Mouse (Mus musculus) kidney, adult 2 months (tissue): Measurements from ENCODE around the gene Cys1. TPM values are rescaled to one million over a fixed set of nuclear protein-coding genes. Genes with fewer than 3 reads are reported as not detected.

Source experiments
- DNase-seq: peaks from one replicate; pipeline ENCODE4 v3.0.0; 2021
- H3K27ac ChIP-seq: fragments of 200-500 bp; 2 replicates; pipeline ENCODE4 v1.5.1; 2012; ENCODE audit warnings: low read depth, low read length, control low read depth, inconsistent platforms; ENCODE audit not compliant: insufficient read depth
- H3K27me3 ChIP-seq: fragments of 200-500 bp; replicated peaks from 2 replicates; pipeline ENCODE4 v1.6.1; 2012; ENCODE audit warnings: mild to moderate bottlenecking, moderate library complexity, low read length, inconsistent platforms; ENCODE audit not compliant: control insufficient read depth, insufficient read depth
- H3K36me3 ChIP-seq: fragments of 200-500 bp; 2 replicates; pipeline ENCODE4 v1.6.1; 2012; ENCODE audit warnings: mild to moderate bottlenecking, moderate library complexity, low read length, inconsistent platforms; ENCODE audit not compliant: control insufficient read depth, insufficient read depth
- H3K4me1 ChIP-seq: fragments of 200-500 bp; 2 replicates; pipeline ENCODE4 v1.6.1; 2011; ENCODE audit warnings: low read length; ENCODE audit not compliant: control insufficient read depth, insufficient read depth
- H3K4me3 ChIP-seq: fragments of 200-500 bp; 2 replicates; pipeline ENCODE4 v1.5.1; 2011; ENCODE audit warnings: mild to moderate bottlenecking, low read depth, low read length, control low read depth; ENCODE audit not compliant: insufficient read depth
- CTCF ChIP-seq: fragments of 200-500 bp; conservative IDR thresholded peaks from 2 replicates; pipeline ENCODE4 v1.5.1; 2011; ENCODE audit warnings: low read depth, mild to moderate bottlenecking, control low read depth, low read length, moderate library complexity, mixed read lengths; ENCODE audit not compliant: insufficient read depth, insufficient read length
- POLR2A ChIP-seq: fragments of 200-500 bp; IDR thresholded peaks from one replicate; pipeline ENCODE4 v1.6.1; 2011; ENCODE audit warnings: low read depth, low read length, control low read depth
- WGBS: fragments of 180-500 bp; shearing (Covaris S2); methylation state at CpG from one replicate; pipeline ENCODE4 v1.1.7; 2018; 5-methylcytosine and 5-hydroxymethylcytosine counted together
- polyA plus RNA-seq: library from polyadenylated mRNA; depleted of rRNA; stranded (reverse); fragments of >200 nt; gene quantifications from 2 replicates; pipeline ENCODE4 v1.2.3, GENCODE M21; 2012

Gene Cys1
- polyA plus RNA-seq, 1 experiment: 93.2 TPM

GRCm38 (mm10) chr12:24714579-24715255 is 33.1 kb upstream of the Cys1 start:
- TF ChIP-seq POLR2A: no peak
- no peak for TF ChIP-seq CTCF
- no peak for DNase-seq
- no peaks in the 10 kb centered on the region for H3K27me3 ChIP-seq
- H3K4me3 ChIP-seq: no peak overlapping the region
- 82% methylated on average over 5 of the region's 5 CpGs for WGBS
- no peaks in the 10 kb centered on the region for H3K36me3 ChIP-seq
- no peaks in the 10 kb centered on the region for H3K4me1 ChIP-seq
- H3K27ac ChIP-seq: no peak overlapping the region

- 0 out of 2 replicates have a peak, but pooled peaks cover 3% of the 10 kb centered on the region for H3K4me1 ChIP-seq
- H3K36me3 ChIP-seq: no peaks in the 10 kb centered on the region
- H3K27ac ChIP-seq: no peak overlapping the region
- TF ChIP-seq POLR2A: no peak
- no peak for TF ChIP-seq CTCF
- H3K4me3 ChIP-seq: no peak overlapping the region
- WGBS: 83% methylated on average over 8 of the region's 8 CpGs
- no peaks in the 10 kb centered on the region for H3K27me3 ChIP-seq
- no peak for DNase-seq
Measured at GRCm38 (mm10) chr12:24712396-24712795, 30.8 kb upstream of the Cys1 start.

GRCm38 (mm10) chr12:24710672-24711071 is 29.1 kb upstream of the Cys1 start:
- Histone ChIP-seq H3K27me3 (no peaks in the 10 kb centered on the region), H3K27ac (no peak overlapping the region; the same call in 1 of the 2 replicates), H3K4me1 (peaks cover 7% of the 10 kb centered on the region; the same call in 1 of the 2 replicates), H3K36me3 (no peaks in the 10 kb centered on the region), H3K4me3 (no peak overlapping the region)
- 50% methylated on average over 5 of the region's 5 CpGs for WGBS
- no peak for DNase-seq
- TF ChIP-seq CTCF: peak; percentile 69
- TF ChIP-seq POLR2A: no peak

- DNase-seq: peak; percentile 89
- H3K27me3 ChIP-seq: no peaks in the 10 kb centered on the region
- 27% methylated on average over 5 of the region's 5 CpGs for WGBS
- no peaks in the 10 kb centered on the region for H3K36me3 ChIP-seq
- peaks cover 7% of the 10 kb centered on the region; the same call in 1 of the 2 replicates for H3K4me1 ChIP-seq
- H3K27ac ChIP-seq: no peak overlapping the region
- TF ChIP-seq CTCF (peak; percentile 30; the same call in 1 of the 2 replicates), POLR2A (no peak)
- no peak overlapping the region for H3K4me3 ChIP-seq
Measured at GRCm38 (mm10) chr12:24709831-24710508, 28.4 kb upstream of the Cys1 start.

GRCm38 (mm10) chr12:24709409-24709808 is 27.8 kb upstream of the Cys1 start:
- Histone ChIP-seq H3K27me3 (no peaks in the 10 kb centered on the region), H3K36me3 (no peaks in the 10 kb centered on the region), H3K27ac (no peak overlapping the region), H3K4me3 (no peak overlapping the region), H3K4me1 (peaks cover 7% of the 10 kb centered on the region; the same call in 1 of the 2 replicates)
- peak; percentile 35 for DNase-seq
- no peak for TF ChIP-seq POLR2A
- TF ChIP-seq CTCF: no peak
- 36% methylated on average over 6 of the region's 6 CpGs for WGBS

- peaks cover 7% of the 10 kb centered on the region; the same call in 1 of the 2 replicates for H3K4me1 ChIP-seq
Measured at GRCm38 (mm10) chr12:24708824-24709218, 27.2 kb upstream of the Cys1 start.

More at GRCm38 (mm10) chr12:24708824-24709218, 27.2 kb upstream of the Cys1 start:
- WGBS: 4% methylated on average over 17 of the region's 17 CpGs
- Histone ChIP-seq H3K36me3 (no peaks in the 10 kb centered on the region), H3K4me3 (peak overlapping the region; percentile 36), H3K27me3 (no peaks in the 10 kb centered on the region), H3K27ac (no peak overlapping the region)
- no peak for DNase-seq
- TF ChIP-seq POLR2A (no peak), CTCF (no peak)
